Mouse (Mus musculus): ENCODE data around the gene Slc25a53.
"Not testable (repeated sequence)": the region's sequence is repeated elsewhere in the genome, so short reads cannot be mapped to it uniquely, and the experiment has no call there.

The Slc25a53 gene

GRCm38 (mm10) chrX:136975397-136975796 is 62.7 kb downstream of the Slc25a53 start, which contains the start of gene Tmsb15b2:
Gene Tmsb15b2 (minus strand): TSS chrX:136975497.
- in situ Hi-C loops (cut with MboI, MseI): not testable (repeated sequence)

DNA sequence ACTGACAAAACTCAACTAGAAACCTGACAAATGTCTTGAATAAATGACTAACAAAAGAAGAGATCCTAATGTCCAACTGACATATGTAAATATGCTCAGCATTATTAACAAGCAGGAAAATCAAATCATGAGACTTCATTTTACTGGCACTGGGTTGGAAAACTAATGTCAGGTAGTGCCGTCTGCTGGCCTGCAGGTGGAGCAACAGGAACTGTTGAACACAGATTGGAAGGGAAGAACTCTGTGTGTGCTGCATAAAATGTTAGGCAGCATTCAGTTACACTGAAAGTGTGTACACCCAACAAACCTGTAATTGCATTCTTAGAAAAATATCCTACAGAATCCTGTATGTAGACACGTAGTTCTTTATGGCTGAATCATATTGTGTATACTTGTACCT is 78.4 kb downstream of the Slc25a53 start:
- in situ Hi-C loops (cut with MboI, MseI): no loop called here

DNA sequence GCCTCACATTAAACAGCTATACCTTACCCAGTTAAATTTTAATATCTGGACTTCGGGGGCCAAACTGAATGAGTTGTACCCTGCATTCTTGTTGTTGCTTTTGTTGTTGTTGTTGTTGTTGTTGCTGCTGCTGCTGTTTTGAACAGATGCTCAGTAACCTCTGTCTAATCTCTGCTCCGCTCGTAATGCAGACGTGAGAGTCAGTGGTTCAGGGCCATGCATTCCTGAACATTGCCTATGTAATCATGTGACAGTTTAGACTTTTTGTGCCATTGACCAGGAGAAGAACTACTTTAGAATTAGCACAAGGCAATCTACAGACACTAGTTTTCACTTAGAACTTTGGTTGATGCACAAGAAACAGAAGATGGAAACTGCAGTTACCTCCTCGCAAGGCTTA is 79.8 kb downstream of the Slc25a53 start:
- in situ Hi-C loops (cut with MboI, MseI): not testable (repeated sequence)

DNA sequence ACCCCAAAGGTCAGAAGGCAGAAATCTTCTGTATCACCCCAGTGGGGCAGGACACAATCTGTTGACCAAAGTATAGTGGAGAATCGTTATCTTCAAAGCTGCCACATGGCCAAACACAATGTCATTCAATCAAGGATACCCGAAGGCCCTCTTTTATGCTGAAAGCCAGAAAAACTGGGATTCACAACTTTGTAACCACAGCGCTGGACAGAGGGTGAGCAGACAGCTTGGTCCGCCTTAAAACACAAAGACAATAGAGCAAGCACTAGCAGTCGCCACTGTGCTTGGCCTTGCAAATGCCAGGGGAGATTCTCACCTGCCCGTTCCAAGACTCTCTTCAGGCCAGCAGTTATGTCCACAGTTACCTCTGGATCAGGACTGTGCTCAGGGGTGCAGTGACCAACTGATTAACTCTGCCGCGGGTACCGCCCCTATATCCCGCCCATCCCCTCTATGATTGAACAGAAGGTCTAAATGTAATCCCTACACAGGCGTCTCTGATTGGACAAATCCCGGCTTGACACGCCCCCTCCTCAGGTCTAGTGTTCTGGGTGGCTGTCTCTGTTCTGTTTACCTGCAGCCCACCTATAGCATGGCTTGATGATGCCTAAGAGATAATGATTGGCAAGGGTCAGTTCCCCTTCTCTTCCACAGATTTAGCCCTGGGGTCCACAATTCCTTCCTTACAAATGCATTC is 80.4 kb downstream of the Slc25a53 start:
- in situ Hi-C loops (cut with MboI, MseI): not testable (repeated sequence)

DNA sequence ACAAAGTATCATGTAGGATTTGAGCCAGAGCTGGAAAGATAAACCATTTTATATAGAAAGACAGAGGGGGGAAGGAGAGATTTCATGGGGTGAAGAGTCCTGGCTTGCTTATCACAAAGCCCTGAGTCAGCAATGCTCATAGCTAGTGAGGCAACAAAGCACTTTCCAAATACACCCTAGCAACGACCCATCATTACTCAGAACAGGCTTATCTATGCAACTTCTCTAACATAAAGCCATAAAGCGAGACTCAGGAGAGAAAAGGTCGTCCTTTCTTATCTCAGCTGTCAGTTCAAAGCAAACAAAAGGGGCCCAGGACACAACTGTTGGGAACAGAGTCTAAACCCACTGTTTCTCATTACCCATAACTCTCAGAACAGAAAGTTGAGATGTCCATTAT is 100.1 kb downstream of the Slc25a53 start:
- in situ Hi-C loops (cut with MboI, MseI): no loop called here

Measured in T-helper 2 cell (primary cell).